Mouse (Mus musculus): ENCODE measurements around the gene Epn1. TPM values are rescaled to one million over a fixed set of nuclear protein-coding genes. Genes with fewer than 3 reads are reported as not detected.

Epn1 gene
- total RNA-seq (2012; rRNA removed) = 68.9 and 72.9 TPM in 2 replicates
- 41.9 and 46.8 TPM in 2 replicates for total RNA-seq (2014; rRNA removed)
- polyA plus RNA-seq (2012; ENCODE audit: insufficient read length, low read depth) = 97.2 and 101 TPM in 2 replicates

- H3K27ac ChIP-seq (ENCODE audit: insufficient read depth, low read depth) = peak within 1 kb of the TSS; percentile 94
- peak; percentile 97 for DNase-seq (ENCODE audit: extremely low read depth)
- H3K27me3 ChIP-seq (replicated peaks) = no peaks in the 10 kb centered on the region
- H3K79me2 ChIP-seq (replicated peaks; ENCODE audit: control insufficient read depth, extremely low read depth, insufficient read depth, poor library complexity, severe bottlenecking) = peaks cover 57% of the 10 kb centered on the region
- peaks cover 32 to 51% of the 10 kb centered on the region in 2 experiments for H3K36me3 ChIP-seq (replicated peaks in 1 of 2; ENCODE audit: control insufficient read depth in 1 of 2, insufficient read depth in 1 of 2, low read length in 1 of 2)
- TF ChIP-seq IRF4 (IDR thresholded peaks at IDR 0.05; ENCODE audit: low read depth, low read length) = no peak; the same call in 1 of the 2 replicates
- no peak for TF ChIP-seq EP300 (IDR thresholded peaks at IDR 0.05; ENCODE audit: low read length)
- TF ChIP-seq NRF1 (IDR thresholded peaks at IDR 0.05; ENCODE audit: low read depth, low read length) = peak; percentile 57
- TF ChIP-seq MAZ (IDR thresholded peaks at IDR 0.05; ENCODE audit: low read depth, low read length) = peak; percentile 86
- TF ChIP-seq CHD1 (IDR thresholded peaks at IDR 0.05; ENCODE audit: low read depth, low read length) = no peak
- peak; percentile 22; the same call in 1 of the 2 replicates for TF ChIP-seq GABPA (IDR thresholded peaks at IDR 0.05; ENCODE audit: insufficient replicate concordance, low read depth, low read length)
- TF ChIP-seq E2F4 (IDR thresholded peaks at IDR 0.05; ENCODE audit: insufficient replicate concordance, low read depth, low read length) = no peak
- no peak for TF ChIP-seq JUND (conservative IDR thresholded peaks at IDR 0.05; ENCODE audit: low read depth, low read length)
- TF ChIP-seq USF2 (conservative IDR thresholded peaks at IDR 0.05; ENCODE audit: low read depth, low read length) = no peak; the same call in 1 of the 2 replicates
- peak; percentile 69 for TF ChIP-seq ZMIZ1 (IDR thresholded peaks at IDR 0.05; ENCODE audit: low read depth, low read length)
- peak; percentile 90; the same call in 1 of the 2 replicates for TF ChIP-seq KAT2A (IDR thresholded peaks at IDR 0.05; ENCODE audit: insufficient replicate concordance, low read length)
- TF ChIP-seq RAD21 (IDR thresholded peaks at IDR 0.05; ENCODE audit: low read depth, low read length) = no peak
- peak; percentile 78 for TF ChIP-seq MEF2A (IDR thresholded peaks at IDR 0.05; ENCODE audit: borderline replicate concordance, low read depth, low read length)
- TF ChIP-seq CHD2 (IDR thresholded peaks at IDR 0.05; ENCODE audit: low read length) = peak; percentile 85
- no peak; the same call in 1 of the 2 replicates for TF ChIP-seq MXI1 (IDR thresholded peaks at IDR 0.05; ENCODE audit: low read depth, low read length)
- TF ChIP-seq JUN (IDR thresholded peaks at IDR 0.05; ENCODE audit: insufficient read depth, low read depth, low read length) = no peak
- peak; percentile 59 for TF ChIP-seq TCF12 (IDR thresholded peaks at IDR 0.05; ENCODE audit: low read depth, low read length)
- TF ChIP-seq ETS1 (conservative IDR thresholded peaks at IDR 0.05; ENCODE audit: low read depth, low read length) = peak; percentile 78
- TF ChIP-seq CTCF (conservative IDR thresholded peaks at IDR 0.05 in 1 of 2, IDR thresholded peaks at IDR 0.05 in 1 of 2; ENCODE audit: low read depth in 2 of 2, low read length in 2 of 2) = no peak
- no peak for TF ChIP-seq MYC (IDR thresholded peaks at IDR 0.05; ENCODE audit: low read depth, low read length)
- TF ChIP-seq POLR2A (IDR thresholded peaks at IDR 0.05; ENCODE audit: low read depth, low read length) = peak; percentile 74
- no peak for TF ChIP-seq PAX5 (IDR thresholded peaks at IDR 0.05; ENCODE audit: low read length)
- TF ChIP-seq RCOR1 (conservative IDR thresholded peaks at IDR 0.05; ENCODE audit: low read depth, low read length) = no peak
- TF ChIP-seq USF1 (IDR thresholded peaks at IDR 0.05; ENCODE audit: low read depth, low read length) = peak; percentile 48
- TF ChIP-seq HCFC1 (IDR thresholded peaks at IDR 0.05; ENCODE audit: low read depth, low read length) = peak; percentile 93
- no peak for TF ChIP-seq MAFK (IDR thresholded peaks at IDR 0.05; ENCODE audit: insufficient replicate concordance, low read length)
- no peak for TF ChIP-seq ZNF384 (IDR thresholded peaks at IDR 0.05; ENCODE audit: low read depth, low read length)
- TF ChIP-seq MAX (IDR thresholded peaks at IDR 0.05; ENCODE audit: low read length) = peak; percentile 55; the same call in 1 of the 2 replicates
- no peak; the same call in 1 of the 2 replicates for TF ChIP-seq NELFE (IDR thresholded peaks at IDR 0.05; ENCODE audit: low read depth, low read length)
- TF ChIP-seq UBTF (IDR thresholded peaks at IDR 0.05; ENCODE audit: low read depth, low read length) = no peak
- no peak for TF ChIP-seq SMC3 (IDR thresholded peaks at IDR 0.05; ENCODE audit: low read depth, low read length)
- 0 out of 2 replicates have a peak, but pooled peaks have one; percentile 37 for TF ChIP-seq TBP (conservative IDR thresholded peaks at IDR 0.05; ENCODE audit: low read depth, low read length)
- no peak for TF ChIP-seq ZC3H11A (IDR thresholded peaks at IDR 0.05; ENCODE audit: low read depth, low read length)
- peak; percentile 96 for TF ChIP-seq POLR2AphosphoS2 (IDR thresholded peaks at IDR 0.05; ENCODE audit: low read depth, low read length)
- peak; percentile 99 for TF ChIP-seq ELF1 (IDR thresholded peaks at IDR 0.05; ENCODE audit: low read depth, low read length)
- peak; percentile 12; the same call in 1 of the 2 replicates for TF ChIP-seq ZKSCAN1 (IDR thresholded peaks at IDR 0.05; ENCODE audit: borderline replicate concordance, low read depth, low read length)
- peak; percentile 99 for TF ChIP-seq BHLHE40 (IDR thresholded peaks at IDR 0.05; ENCODE audit: low read depth, low read length)
- TF ChIP-seq SIN3A (IDR thresholded peaks at IDR 0.05; ENCODE audit: low read length) = peak; percentile 89
- dilution Hi-C loops (cut with MboI; ENCODE audit: extremely low pct_ligation_motif_present, extremely low pct_unique_long_range_greater_than_20kb, low sequenced_read_pairs) (no loop called here), in situ Hi-C loops (cut with MboI; ENCODE audit: low pct_ligation_motif_present, low pct_unique_long_range_greater_than_20kb, low sequenced_read_pairs) (no loop called here)
- H3K9ac ChIP-seq (ENCODE audit: insufficient read depth, low read depth) = peak within 1 kb of the TSS; percentile 98
- peak within 1 kb of the TSS; percentile 83 for H3K4me2 ChIP-seq (ENCODE audit: insufficient read depth, low read depth, poor library complexity, severe bottlenecking)
- H3K4me1 ChIP-seq (ENCODE audit: control insufficient read depth in 1 of 2, insufficient read depth in 2 of 2) = peaks cover 5 to 42% of the 10 kb centered on the region in 2 experiments
- H3K4me3 ChIP-seq (replicated peaks in 1 of 3; ENCODE audit: low read depth in 2 of 3, low read length in 2 of 3, poor library complexity in 1 of 3) = peak within 1 kb of the TSS; percentile 93 to 100 (median 99)
- no peaks in the 10 kb centered on the region for H3K9me3 ChIP-seq (replicated peaks; ENCODE audit: low read length)
These were observed at the start of gene Epn1 for GRCm38 (mm10) chr7:5080010-5080751. Epn1 (plus strand) TSS chr7:5080235.
